Mouse (Mus musculus) C2C12 (cell line): Measurements from ENCODE around the gene Trio.

ENCODE experiments used
- CEBPB ChIP-seq: IDR thresholded peaks from one replicate; pipeline ENCODE4 v1.6.1; 2011; ENCODE audit warnings: low read depth, mild to moderate bottlenecking, control low read depth, moderate library complexity
- CTCF ChIP-seq: IDR thresholded peaks from one replicate; pipeline ENCODE4 v1.5.1; 2011; ENCODE audit not compliant: control insufficient read depth, insufficient read depth, insufficient read length
- FOSL1 ChIP-seq: IDR thresholded peaks from one replicate; pipeline ENCODE4 v1.8.0; 2011; ENCODE audit warnings: mild to moderate bottlenecking, low read length; ENCODE audit not compliant: poor library complexity, insufficient read depth, severe bottlenecking
- MAX ChIP-seq: IDR thresholded peaks from one replicate; pipeline ENCODE4 v1.6.1; 2011; ENCODE audit warnings: mild to moderate bottlenecking, control low read depth
- MYOD1 ChIP-seq: IDR thresholded peaks from one replicate; pipeline ENCODE4 v1.6.1; 2011; ENCODE audit warnings: low read depth; ENCODE audit not compliant: control insufficient read depth, insufficient read length
- MYOG ChIP-seq: IDR thresholded peaks from one replicate; pipeline ENCODE4 v1.6.1; 2011; ENCODE audit not compliant: control insufficient read depth, insufficient read length; ENCODE audit errors: extremely low read depth
- USF1 ChIP-seq: IDR thresholded peaks from one replicate; pipeline ENCODE4 v1.6.1; 2011; ENCODE audit warnings: low read depth, mild to moderate bottlenecking, control low read depth, moderate library complexity

DNA sequence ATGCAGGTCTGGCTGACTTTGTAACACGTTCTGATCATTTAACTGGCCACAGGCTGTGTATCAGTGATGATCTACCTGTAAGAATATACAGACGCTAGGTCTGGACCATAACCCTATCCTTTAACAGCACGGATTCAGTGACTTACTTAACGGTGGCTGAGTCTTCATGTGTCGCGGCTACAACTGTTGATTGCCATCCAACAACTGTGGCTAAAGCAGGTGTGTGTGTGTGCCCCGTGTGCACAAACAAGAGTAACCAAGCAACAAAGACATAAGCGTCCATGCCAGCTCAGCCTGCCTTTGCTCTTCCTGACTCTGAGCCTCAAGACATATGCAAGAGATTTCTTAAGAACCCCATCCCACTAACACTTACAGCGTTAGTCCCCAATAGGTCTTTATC, 76.5 kb downstream of the Trio start:
- TF ChIP-seq CTCF = no peak
- TF ChIP-seq USF1 = no peak
- TF ChIP-seq MAX = no peak
- TF ChIP-seq MYOG = no peak
- no peak for TF ChIP-seq CEBPB
- TF ChIP-seq MYOD1 = no peak
- TF ChIP-seq FOSL1 = no peak
